Comparison of ENCODE assay signal across 20 mouse cellular contexts in genomic region chr2:69536018-69536417, GRCm38 (mm10). TPM values are rescaled to one million over a fixed set of nuclear protein-coding genes. Genes with fewer than 3 reads are reported as not detected.
"Had no signal": no experiment of that assay in that cellular context is flagged by ENCODE, and none has a peak within 500 bp of the region (broad histone marks: within the 10 kb centered on the region; RNA-seq: fewer than 3 reads in every experiment).

No protein-coding gene starts in this region.

- H3K9me3 ChIP-seq: midbrain, embryonic 10.5 days; midbrain, embryonic 12.5 days; neural tube, embryonic 12.5 days; stomach, embryonic 15.5 days had no signal

- H3K4me3 ChIP-seq: midbrain, embryonic 10.5 days; midbrain, embryonic 12.5 days; neural tube, embryonic 12.5 days; stomach, embryonic 15.5 days had no signal

- DNase-seq: lung, adult 18-20 months; lung, embryonic 14.5 days; lung, postnatal 10 days; lung, postnatal 4 days; midbrain, embryonic 14.5 days; right cerebral cortex, postnatal 14 days; right cerebral cortex, postnatal 4 days; thymus, adult 2 months; thymus, postnatal 25 days; thymus, postnatal 4 days had no signal

- H3K4me2 ChIP-seq: lung, embryonic 14.5 days; midbrain, embryonic 12.5 days; neural tube, embryonic 12.5 days; stomach, embryonic 15.5 days had no signal

- H3K9ac ChIP-seq: lung, embryonic 14.5 days; midbrain, embryonic 12.5 days; neural tube, embryonic 12.5 days; stomach, embryonic 15.5 days had no signal

- H3K27ac ChIP-seq: midbrain, embryonic 10.5 days; midbrain, embryonic 12.5 days; neural tube, embryonic 12.5 days; stomach, embryonic 15.5 days; stomach, postnatal 0 days had no signal

- H3K4me1 ChIP-seq: stomach, embryonic 15.5 days had no signal

- H3K27me3 ChIP-seq: neural tube, embryonic 12.5 days; stomach, embryonic 15.5 days had no signal

- H3K36me3 ChIP-seq: midbrain, embryonic 12.5 days; neural tube, embryonic 12.5 days; stomach, embryonic 15.5 days had no signal

RNA-seq across cellular contexts. Expression of gene Lrp2, which starts 49.8 kb away (rescaled TPM):
- total RNA-seq: megakaryocyte, adult 5-6 weeks; megakaryocyte-erythroid progenitor cell, adult 5-6 weeks; monocyte, adult 5-6 weeks; neutrophil, adult 5-6 weeks had no signal
- polyA plus RNA-seq: small intestine, adult 2 months had no signal
